Mouse (Mus musculus) brown adipose tissue, adult 24 weeks (tissue): ENCODE data around the gene Zfp978. TPM values are rescaled to one million over a fixed set of nuclear protein-coding genes. Genes with fewer than 3 reads are reported as not detected.
"Not testable (repeated sequence)": the region's sequence is repeated elsewhere in the genome, so short reads cannot be mapped to it uniquely, and the experiment has no call there.

Experiments used
- H3K27ac ChIP-seq: fragments of 200-500 bp; replicated peaks from 2 replicates; pipeline ENCODE4 v1.5.1; 2012; ENCODE audit warnings: low read depth, mild to moderate bottlenecking, low read length
- H3K4me1 ChIP-seq: fragments of 200-500 bp; 2 replicates; pipeline ENCODE4 v1.6.1; 2012; ENCODE audit warnings: low read length, mixed read lengths; ENCODE audit not compliant: control insufficient read depth, insufficient read depth, insufficient read length
- H3K4me3 ChIP-seq: fragments of 200-500 bp; 2 replicates; pipeline ENCODE4 v1.5.1; 2012; ENCODE audit warnings: low read depth, mild to moderate bottlenecking, low read length, moderate library complexity; ENCODE audit not compliant: insufficient read depth
- polyA plus RNA-seq: library from polyadenylated mRNA; stranded (reverse); fragments of >200 nt; gene quantifications from 2 replicates; pipeline ENCODE4 v1.2.4, GENCODE M21; 2012; ENCODE audit not compliant: missing spikeins, insufficient read depth, insufficient read length

Zfp978 gene
- polyA plus RNA-seq, 1 experiment: not detected

DNA sequence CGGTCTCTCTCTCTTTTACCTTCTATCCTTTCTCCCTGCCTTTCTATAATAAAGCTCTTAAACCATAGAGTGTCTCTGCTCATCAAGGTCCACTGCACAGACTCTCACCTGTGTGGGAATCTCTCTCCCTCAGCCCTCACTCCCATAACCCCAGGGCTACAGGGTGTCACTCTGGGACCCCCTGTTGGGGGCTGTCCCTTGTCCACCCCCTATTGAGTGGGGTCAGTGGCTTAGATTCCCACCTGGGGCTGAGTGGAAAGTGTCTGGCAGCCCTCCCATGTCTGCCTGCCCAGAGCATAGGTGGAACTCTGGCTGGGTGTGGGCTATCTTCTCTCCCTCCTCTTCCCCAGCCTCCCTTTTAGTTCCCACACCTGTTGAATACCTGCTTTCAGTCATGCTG lies 37.6 kb downstream of the Zfp978 start:
- not testable (repeated sequence) for H3K4me3 ChIP-seq, H3K4me1 ChIP-seq, H3K27ac ChIP-seq

DNA sequence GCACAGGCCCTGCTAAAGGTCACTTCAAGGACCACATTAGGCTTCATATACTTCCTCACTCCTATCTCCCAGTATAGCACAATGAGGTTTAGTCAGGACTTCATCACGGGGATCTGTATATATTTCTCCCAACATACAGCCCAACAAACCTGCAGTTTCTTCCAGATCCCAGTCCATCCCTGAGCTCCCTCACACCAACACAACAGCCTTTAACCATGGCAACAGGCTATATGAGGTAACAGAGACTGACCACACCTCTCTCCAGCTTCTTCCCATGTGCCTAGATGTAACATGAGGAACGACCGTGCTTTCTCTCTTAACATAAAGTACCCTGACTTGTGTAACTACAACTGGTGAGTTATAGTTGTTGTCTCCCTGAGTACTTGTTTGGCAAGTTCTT lies 38.4 kb downstream of the Zfp978 start:
- H3K27ac ChIP-seq, H3K4me1 ChIP-seq, H3K4me3 ChIP-seq: not testable (repeated sequence)

DNA sequence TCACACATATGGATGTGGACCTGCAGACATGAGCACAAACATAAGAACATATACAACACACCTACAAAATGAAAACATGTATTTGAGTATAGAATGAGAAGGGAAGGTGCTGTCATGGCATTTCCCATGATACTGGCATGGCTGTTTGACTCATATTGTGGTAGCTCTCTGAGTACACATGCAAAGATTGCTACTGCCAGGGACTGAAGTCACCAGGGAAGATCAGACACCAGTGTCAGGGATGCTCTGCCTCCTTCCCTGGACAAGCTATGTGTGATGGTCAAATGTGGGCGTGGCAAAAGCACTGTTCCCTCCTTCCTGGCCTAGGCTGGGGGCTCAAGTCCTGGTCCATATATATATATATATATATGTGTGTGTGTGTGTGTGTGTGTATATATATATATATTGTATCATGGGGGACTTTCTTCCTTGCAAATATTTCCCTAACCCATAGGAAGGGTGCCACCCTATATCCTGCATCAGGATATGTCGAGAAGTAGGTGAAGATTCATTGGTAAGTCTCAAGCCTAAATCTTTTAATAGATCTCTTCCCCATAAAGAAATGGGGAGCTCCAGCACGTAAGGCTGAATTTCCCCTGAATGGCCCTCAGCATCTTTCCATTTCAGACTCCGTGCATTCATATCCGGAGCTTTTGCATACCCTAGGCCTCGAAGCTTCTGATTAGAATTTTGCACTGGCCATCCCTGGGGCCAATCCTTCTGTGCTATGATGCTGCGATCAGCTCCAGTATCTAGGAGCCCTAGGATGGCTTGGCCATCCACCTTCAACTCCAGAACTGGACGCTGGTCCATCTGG lies 39.1 kb downstream of the Zfp978 start:
- H3K27ac ChIP-seq, H3K4me3 ChIP-seq, H3K4me1 ChIP-seq: not testable (repeated sequence)

DNA sequence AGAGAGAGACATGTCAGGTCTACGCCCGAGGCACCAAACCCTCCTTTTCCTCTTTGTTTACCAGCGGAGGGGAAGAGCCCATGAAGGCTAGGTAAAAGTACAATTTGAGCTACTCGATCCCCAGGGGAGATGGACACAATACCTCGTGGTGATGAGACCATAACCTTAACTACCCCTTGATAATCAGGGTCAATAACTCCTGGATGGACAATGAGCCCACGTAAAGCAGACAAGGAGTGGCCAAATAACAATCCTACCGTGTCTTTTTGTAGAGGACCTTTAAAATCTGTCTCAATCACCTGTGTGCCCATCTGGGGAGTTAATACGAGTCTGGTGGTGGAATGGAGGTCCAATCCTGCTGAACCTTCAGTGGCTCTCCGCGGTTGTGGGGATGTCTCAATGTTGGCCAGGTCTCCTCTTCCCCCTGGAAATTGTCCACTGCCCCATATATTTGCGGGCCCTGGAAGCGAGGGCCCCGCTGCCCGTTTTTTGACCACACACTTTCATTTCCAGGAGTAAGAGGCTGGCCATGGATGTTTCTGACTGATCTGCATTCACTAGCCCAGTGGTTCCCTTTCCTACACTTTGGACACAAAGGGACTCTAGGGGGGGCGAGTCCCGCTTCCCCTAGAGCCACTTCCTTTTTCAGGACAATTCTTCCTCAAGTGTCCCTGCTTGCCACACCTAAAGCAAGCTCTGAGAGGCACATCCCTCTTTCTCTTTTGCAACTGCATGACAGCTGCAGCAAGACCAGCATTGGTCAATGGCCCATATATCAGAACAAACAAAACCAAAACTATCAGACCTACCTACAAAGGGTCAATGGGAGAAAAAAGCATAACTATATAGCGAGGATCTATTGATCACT lies 40.0 kb downstream of the Zfp978 start:
- H3K4me3 ChIP-seq, H3K27ac ChIP-seq, H3K4me1 ChIP-seq: not testable (repeated sequence)

DNA sequence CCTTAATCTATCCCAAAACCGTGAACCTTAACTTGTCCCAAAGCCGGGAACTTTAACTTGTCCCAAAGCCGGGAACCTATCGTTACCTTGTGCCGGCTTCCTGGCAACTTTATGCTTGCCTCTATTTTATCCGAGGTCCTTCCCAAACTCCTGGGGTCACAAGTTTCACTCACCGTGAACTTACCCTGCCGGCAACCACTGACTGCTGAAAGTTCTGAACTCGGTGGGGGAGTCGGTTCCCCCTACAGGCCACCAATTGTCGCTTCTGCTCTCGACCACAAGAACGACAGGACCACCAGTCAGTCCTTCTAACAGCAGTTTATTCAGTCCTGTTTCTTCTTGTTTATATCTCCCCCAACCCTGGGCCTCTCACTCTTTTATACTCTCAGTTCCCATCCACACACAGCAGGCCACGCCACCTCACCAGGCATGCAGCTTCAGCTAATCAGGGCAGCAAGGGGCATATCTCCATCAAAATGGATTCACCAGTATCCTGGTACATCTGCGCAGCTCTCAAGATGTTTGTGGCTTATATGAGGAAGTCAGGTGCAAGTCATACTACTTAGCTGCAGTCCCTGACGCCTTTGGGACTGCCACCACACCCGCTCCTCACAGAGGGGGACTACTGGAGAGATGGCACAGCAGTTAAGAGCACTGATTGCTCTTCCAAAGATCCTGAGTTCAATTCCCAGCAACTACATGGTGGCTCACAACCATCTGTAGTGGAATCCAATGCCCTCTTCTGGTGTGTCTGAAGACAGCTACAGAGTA lies 40.8 kb downstream of the Zfp978 start:
- not testable (repeated sequence) for H3K4me3 ChIP-seq, H3K4me1 ChIP-seq, H3K27ac ChIP-seq

DNA sequence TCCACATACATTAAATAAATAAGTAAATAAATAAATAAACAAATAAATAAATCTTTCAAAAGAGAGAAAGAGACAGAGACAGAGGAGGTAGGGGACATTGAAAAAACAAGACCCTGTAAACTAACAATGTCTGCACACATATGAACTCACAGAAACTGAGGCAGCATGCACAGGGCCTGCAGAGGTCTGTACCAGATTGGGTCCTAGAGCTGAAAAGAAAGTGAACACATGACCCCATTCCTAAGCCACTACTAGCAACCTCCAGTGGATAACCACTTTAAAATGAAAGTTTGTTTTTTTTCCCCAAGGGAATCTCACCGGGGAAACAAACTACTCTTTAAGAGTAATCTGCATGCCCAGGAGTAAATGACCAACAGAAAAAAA lies 41.4 kb downstream of the Zfp978 start:
- H3K4me1 ChIP-seq, H3K27ac ChIP-seq, H3K4me3 ChIP-seq: not testable (repeated sequence)

DNA sequence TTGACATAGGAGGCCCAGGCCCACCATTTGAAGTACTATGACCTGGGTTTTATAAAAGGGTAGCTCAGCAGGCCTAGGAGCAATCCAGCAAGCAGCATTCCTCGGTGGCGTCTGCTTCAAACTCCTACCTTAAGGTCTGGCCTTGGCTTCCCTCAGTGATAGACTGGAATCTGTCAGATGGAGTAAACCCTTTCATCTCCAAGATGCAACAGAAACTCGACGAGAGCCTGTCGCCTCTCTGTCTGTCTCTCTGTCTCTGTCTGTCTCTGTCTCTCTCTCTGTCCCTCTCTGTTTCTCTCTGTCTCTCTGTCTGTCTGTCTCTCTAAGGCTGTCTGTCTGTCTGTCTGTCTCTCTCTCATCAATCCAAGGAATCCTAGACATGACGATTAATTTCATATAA lies 42.4 kb downstream of the Zfp978 start:
- H3K27ac ChIP-seq, H3K4me3 ChIP-seq, H3K4me1 ChIP-seq: not testable (repeated sequence)

DNA sequence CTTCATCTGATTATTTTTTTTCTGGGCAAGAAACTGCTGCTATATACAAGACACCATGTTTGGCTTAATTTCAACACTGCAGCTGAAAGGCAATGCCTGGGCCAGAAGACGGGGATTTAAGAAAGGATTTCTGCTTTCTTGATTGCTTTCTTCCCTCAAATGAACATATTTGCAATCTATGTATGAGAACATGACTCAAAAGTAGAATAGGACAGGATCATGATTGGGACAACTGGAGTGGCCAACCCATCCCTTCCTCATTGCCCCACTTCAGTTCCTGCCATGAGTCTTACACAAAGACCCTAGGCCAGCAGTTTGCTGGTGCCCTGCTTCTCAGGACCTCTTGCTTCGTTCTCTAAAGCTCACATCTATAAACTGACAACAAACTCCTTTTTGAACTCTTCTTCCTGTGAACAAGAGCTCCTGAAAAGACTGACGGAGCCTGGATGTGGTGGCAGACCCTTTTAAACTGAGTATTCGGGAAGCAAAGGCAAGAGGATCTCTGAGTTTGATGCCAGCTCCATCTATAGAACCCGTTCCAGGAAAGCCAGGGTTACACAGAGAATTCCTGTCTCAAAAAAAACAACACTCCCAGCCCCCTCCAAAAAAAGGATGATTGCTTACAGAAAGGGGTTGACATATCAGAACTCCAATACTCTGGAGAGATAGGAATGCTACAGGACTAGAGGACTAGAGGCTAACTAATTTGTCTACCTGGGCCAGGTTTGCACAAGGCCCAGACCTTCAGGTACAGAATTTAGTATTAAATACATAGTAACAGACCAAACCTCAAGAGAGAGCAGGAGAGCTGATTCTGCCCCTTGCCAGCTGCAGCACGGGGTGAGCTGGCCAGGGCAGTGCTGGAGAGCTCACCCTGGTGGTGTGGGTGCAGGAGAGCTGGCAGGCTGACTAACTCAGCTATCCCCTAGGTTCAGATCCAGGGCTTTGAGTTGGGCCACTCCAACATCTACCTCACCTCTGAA lies 43.1 kb downstream of the Zfp978 start:
- not testable (repeated sequence) for H3K4me1 ChIP-seq, H3K27ac ChIP-seq, H3K4me3 ChIP-seq

DNA sequence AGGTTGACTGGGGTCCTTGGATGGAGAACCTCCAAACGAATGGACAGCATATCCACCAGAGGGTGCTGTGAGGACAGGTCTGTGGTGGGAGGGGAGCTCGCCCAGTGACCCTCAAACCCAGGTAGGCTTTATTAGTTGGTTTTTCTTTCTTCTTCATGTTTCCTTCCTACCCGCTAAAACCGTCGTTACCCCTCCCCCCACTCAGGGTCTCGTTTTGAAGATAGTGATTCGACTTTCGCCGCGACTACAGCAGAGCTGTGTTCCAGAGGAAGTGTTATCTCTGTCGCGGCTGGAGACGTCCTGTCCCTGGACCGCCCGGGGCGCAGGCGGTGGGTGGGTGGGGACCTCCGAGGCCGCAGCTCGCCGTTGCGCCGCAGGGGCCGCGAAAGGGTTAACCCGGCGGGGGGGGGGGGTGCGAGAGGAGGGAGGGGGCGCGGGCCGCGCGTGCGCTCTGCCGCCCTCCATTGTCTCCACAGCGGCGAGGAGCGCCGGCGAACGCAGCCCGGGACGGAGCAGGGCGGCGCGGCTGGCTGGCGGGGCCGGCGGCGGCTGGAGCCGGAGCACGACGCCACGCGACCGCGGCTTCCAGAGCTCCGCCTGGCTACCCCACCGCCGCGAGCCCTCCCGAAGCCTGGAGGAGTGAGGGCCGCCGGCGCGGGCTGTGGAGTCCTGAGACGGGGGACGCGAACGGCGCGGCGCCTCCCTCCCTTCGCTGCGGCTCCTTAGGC lies 45.8 kb downstream of the Zfp978 start:
- no peaks in the 10 kb centered on the region for H3K4me1 ChIP-seq
- H3K27ac ChIP-seq: no peak overlapping the region
- H3K4me3 ChIP-seq: peak overlapping the region; percentile 65

DNA sequence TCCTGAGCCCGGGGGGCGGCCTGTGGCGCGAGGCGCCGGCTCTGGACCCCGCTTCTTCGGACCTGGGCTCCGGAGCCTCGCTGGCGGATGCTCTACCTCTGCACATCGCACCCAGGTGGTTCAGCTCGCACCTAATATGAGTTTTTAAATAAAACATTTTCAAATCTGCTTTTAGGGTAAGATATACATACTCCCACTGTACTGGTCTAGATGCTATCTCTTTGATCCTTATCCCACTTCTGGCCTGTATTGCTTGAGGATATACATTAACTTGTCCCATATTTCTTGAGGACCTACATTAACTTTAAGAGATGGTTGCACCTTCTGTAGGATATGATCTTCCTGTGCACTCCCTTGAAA lies 46.3 kb downstream of the Zfp978 start:
- H3K27ac ChIP-seq: no peak overlapping the region
- peak overlapping the region; percentile 62 for H3K4me3 ChIP-seq

DNA sequence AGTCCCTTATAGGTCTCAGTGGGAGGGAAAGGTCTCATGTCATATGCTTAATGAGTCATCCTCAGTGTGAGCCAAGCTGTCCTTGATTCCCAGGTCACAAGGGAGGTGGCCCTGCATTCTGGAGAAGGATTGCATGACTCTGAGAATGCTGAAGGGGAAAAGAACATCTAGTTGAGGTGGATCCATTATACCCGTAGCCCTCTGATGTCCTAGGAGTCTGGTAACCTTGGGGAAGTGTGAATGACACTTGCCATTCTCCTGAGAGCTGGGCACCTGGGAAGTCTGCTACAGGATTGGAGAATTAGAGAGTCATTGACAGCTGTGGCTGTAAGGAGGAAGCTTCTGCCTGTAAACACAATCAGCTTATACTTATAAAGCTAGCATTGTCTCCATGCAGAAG lies 55.3 kb downstream of the Zfp978 start:
- not testable (repeated sequence) for H3K27ac ChIP-seq, H3K4me3 ChIP-seq, H3K4me1 ChIP-seq

More for the DNA sequence above, 46.3 kb downstream of the Zfp978 start:
- H3K4me1 ChIP-seq: no peaks in the 10 kb centered on the region

DNA sequence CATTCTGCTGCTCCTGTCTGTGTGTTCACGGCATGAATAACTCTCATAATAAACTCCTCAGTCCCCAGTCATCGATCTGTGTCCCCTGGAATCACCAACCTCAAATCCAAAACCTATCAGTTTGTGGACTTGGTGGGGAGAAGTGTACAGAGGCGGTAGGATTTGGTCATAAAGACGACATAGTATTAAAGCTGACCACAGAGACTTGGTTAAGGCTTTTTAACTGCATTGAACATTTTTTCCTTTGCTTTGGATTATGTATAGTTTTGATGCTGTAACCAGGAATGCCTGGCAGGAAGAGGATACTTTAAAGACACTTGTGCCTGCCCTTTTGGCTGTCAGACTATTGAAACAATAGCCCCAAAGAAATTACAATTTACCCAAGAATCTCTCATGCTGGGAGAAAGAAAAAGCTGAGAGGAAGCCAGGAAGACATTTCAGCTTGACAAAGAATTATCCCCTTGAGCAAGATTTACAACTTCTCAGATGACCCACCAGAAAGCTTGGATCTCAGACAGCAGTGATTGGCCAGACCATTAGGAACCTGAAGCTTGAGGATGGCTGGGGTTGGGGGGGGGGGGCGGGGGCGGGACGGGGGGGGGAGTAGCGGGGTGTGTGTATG lies 56.2 kb downstream of the Zfp978 start:
- Histone ChIP-seq H3K4me3 (no peak overlapping the region), H3K4me1 (no peaks in the 10 kb centered on the region), H3K27ac (no peak overlapping the region)

DNA sequence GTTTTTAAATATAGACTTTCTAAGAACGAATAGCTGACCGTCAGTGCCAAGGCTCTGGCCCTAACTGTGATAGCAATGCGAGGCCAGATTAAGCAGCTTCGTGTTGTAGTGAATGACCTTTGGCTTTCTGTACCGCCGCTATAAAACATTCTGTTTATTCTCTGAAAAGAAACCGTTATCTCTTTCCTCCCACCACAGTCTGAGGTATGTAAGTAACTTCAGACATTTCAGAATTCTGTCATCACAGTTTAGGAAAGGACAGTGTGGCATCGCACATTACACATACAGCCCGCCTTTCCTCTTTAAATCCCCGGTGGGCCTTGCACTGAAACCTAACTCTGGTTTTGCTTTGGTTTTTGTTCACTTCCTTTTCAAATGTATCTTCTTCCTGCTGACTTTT lies 56.8 kb downstream of the Zfp978 start:
- no peaks in the 10 kb centered on the region for H3K4me1 ChIP-seq
- H3K4me3 ChIP-seq: no peak overlapping the region
- no peak overlapping the region for H3K27ac ChIP-seq
